Mouse (Mus musculus) heart, embryonic 16.5 days (tissue): ENCODE measurements around the gene Nek1. TPM values are rescaled to one million over a fixed set of nuclear protein-coding genes. Genes with fewer than 3 reads are reported as not detected.

ENCODE experiments used
- ATAC-seq: fragments of 200-750 bp; cut with Nextera tagmentation; replicated peaks from 2 replicates; pipeline ENCODE4 v1.8.0; 2017; ENCODE audit warnings: moderate number of reproducible peaks; ENCODE audit not compliant: insufficient read depth, low FRiP score; ENCODE audit errors: extremely low read depth
- H3K27ac ChIP-seq: fragments of 300-500 bp; sonication (generic); 2 replicates; pipeline ENCODE4 v1.5.1; 2014; ENCODE audit warnings: mild to moderate bottlenecking, low read length, control low read depth, moderate library complexity
- H3K27me3 ChIP-seq: fragments of 300-500 bp; sonication (generic); 2 replicates; pipeline ENCODE4 v1.6.1; 2014; ENCODE audit warnings: low read length, mixed read lengths; ENCODE audit not compliant: control insufficient read depth, insufficient read depth
- H3K36me3 ChIP-seq: fragments of 300-500 bp; sonication (generic); 2 replicates; pipeline ENCODE4 v1.6.1; 2014; ENCODE audit not compliant: control insufficient read depth, insufficient read depth
- H3K4me1 ChIP-seq: fragments of 300-500 bp; sonication (generic); 2 replicates; pipeline ENCODE4 v1.6.1; 2014; ENCODE audit warnings: low read length, mixed read lengths; ENCODE audit not compliant: control insufficient read depth, insufficient read depth
- H3K4me2 ChIP-seq: fragments of 300-500 bp; sonication (generic); 2 replicates; pipeline ENCODE4 v1.6.1; 2014; ENCODE audit warnings: low read depth, mild to moderate bottlenecking, control low read depth, low read length
- H3K4me3 ChIP-seq: fragments of 300-500 bp; sonication (generic); 2 replicates; pipeline ENCODE4 v1.5.1; 2014; ENCODE audit warnings: mild to moderate bottlenecking, control low read depth, low read length
- H3K9ac ChIP-seq: fragments of 300-500 bp; sonication (generic); 2 replicates; pipeline ENCODE4 v1.6.1; 2014; ENCODE audit warnings: low read length, control low read depth
- H3K9me3 ChIP-seq: fragments of 300-500 bp; sonication (generic); replicated peaks from 2 replicates; pipeline ENCODE4 v1.6.1; 2016; ENCODE audit warnings: low read length; ENCODE audit not compliant: control insufficient read depth
- WGBS: fragments of 180-500 bp; shearing (Covaris S2); extraction: QIAGEN DNeasy Blood & Tissue Kit; methylation state at CpG from one replicate; pipeline ENCODE4 v1.1.7; 2014; 5-methylcytosine and 5-hydroxymethylcytosine counted together
- polyA plus RNA-seq: library from polyadenylated mRNA; unstranded; fragments of >200 nt; fragmentation: Nextera tagmentation; extraction: Ambion mirVana; gene quantifications from 2 replicates; pipeline ENCODE4 v1.2.1, GENCODE M21; 2015

Nek1 gene
- polyA plus RNA-seq, 1 experiment from 2014 or later = 11.3 TPM

- H3K4me2 ChIP-seq = no peak overlapping the region
- no peaks in the 10 kb centered on the region for H3K9me3 ChIP-seq
- no peaks in the 10 kb centered on the region for H3K27me3 ChIP-seq
- H3K4me3 ChIP-seq = no peak overlapping the region
- no peaks in the 10 kb centered on the region for H3K36me3 ChIP-seq
- whole genome bisulfite sequencing = 55% methylated on average over 2 of the region's 2 CpGs
- no peak overlapping the region for H3K9ac ChIP-seq
- no peak for ATAC-seq
- no peak overlapping the region for H3K27ac ChIP-seq
- peaks cover 22% of the 10 kb centered on the region for H3K4me1 ChIP-seq
These were observed 29.1 kb upstream of the Nek1 start for GRCm38 (mm10) chr8:60963931-60964330.

GRCm38 (mm10) chr8:60964518-60964917 is 28.5 kb upstream of the Nek1 start:
- H3K27me3 ChIP-seq = no peaks in the 10 kb centered on the region
- ATAC-seq = no peak
- H3K27ac ChIP-seq = no peak overlapping the region
- H3K4me3 ChIP-seq = no peak overlapping the region
- peaks cover 25% of the 10 kb centered on the region for H3K4me1 ChIP-seq
- H3K9ac ChIP-seq = no peak overlapping the region
- H3K4me2 ChIP-seq = no peak overlapping the region
- 81% methylated on average over 4 of the region's 4 CpGs for WGBS
- no peaks in the 10 kb centered on the region for H3K36me3 ChIP-seq
- no peaks in the 10 kb centered on the region for H3K9me3 ChIP-seq

- 0 out of 2 replicates have a peak, but pooled peaks have one; percentile 52 for ATAC-seq
- Histone ChIP-seq H3K36me3 (no peaks in the 10 kb centered on the region), H3K4me2 (no peak overlapping the region), H3K9ac (no peak overlapping the region), H3K4me1 (peaks cover 25% of the 10 kb centered on the region), H3K27ac (0 out of 2 replicates have a peak overlapping the region, but pooled peaks have one; percentile 6), H3K27me3 (no peaks in the 10 kb centered on the region), H3K9me3 (no peaks in the 10 kb centered on the region), H3K4me3 (no peak overlapping the region)
- WGBS = 26% methylated on average over 6 of the region's 6 CpGs
These were observed 27.7 kb upstream of the Nek1 start for GRCm38 (mm10) chr8:60965306-60965705.

- WGBS = 48% methylated on average over 3 of the region's 3 CpGs
- ATAC-seq = no peak
These were observed 27.3 kb upstream of the Nek1 start for GRCm38 (mm10) chr8:60965741-60966140.

GRCm38 (mm10) chr8:60969091-60969490 is 23.9 kb upstream of the Nek1 start:
- Histone ChIP-seq H3K4me2 (no peak overlapping the region), H3K36me3 (no peaks in the 10 kb centered on the region), H3K27me3 (no peaks in the 10 kb centered on the region), H3K4me1 (peaks cover 26% of the 10 kb centered on the region), H3K27ac (no peak overlapping the region), H3K9ac (no peak overlapping the region), H3K4me3 (no peak overlapping the region), H3K9me3 (no peaks in the 10 kb centered on the region)
- ATAC-seq = no peak; the same call in 1 of the 2 replicates
- 43% methylated on average over 2 of the region's 2 CpGs for WGBS

More at GRCm38 (mm10) chr8:60965741-60966140, 27.3 kb upstream of the Nek1 start:
- Histone ChIP-seq H3K4me3 (no peak overlapping the region), H3K9ac (no peak overlapping the region), H3K4me1 (peaks cover 25% of the 10 kb centered on the region), H3K9me3 (no peaks in the 10 kb centered on the region), H3K36me3 (no peaks in the 10 kb centered on the region), H3K4me2 (no peak overlapping the region), H3K27ac (no peak overlapping the region), H3K27me3 (no peaks in the 10 kb centered on the region)

- H3K36me3 ChIP-seq = no peaks in the 10 kb centered on the region
- 41% methylated on average over 4 of the region's 4 CpGs for WGBS
- peaks cover 19% of the 10 kb centered on the region for H3K4me1 ChIP-seq
- H3K4me3 ChIP-seq = no peak overlapping the region
- H3K27me3 ChIP-seq = no peaks in the 10 kb centered on the region
- no peak overlapping the region for H3K27ac ChIP-seq
- ATAC-seq = no peak
- no peaks in the 10 kb centered on the region for H3K9me3 ChIP-seq
- H3K9ac ChIP-seq = no peak overlapping the region
- no peak overlapping the region for H3K4me2 ChIP-seq
These were observed 21.2 kb upstream of the Nek1 start for GRCm38 (mm10) chr8:60971808-60972207.

- Histone ChIP-seq H3K4me2 (no peak overlapping the region), H3K9me3 (no peaks in the 10 kb centered on the region), H3K36me3 (no peaks in the 10 kb centered on the region), H3K4me3 (no peak overlapping the region), H3K27ac (no peak overlapping the region), H3K4me1 (peaks cover 19% of the 10 kb centered on the region), H3K27me3 (no peaks in the 10 kb centered on the region), H3K9ac (no peak overlapping the region)
- WGBS = 45% methylated on average over 2 of the region's 2 CpGs
- no peak for ATAC-seq
These were observed 19.5 kb upstream of the Nek1 start for GRCm38 (mm10) chr8:60973448-60973847.

- no peaks in the 10 kb centered on the region for H3K36me3 ChIP-seq
- no peaks in the 10 kb centered on the region for H3K9me3 ChIP-seq
- no peak overlapping the region for H3K9ac ChIP-seq
- H3K27ac ChIP-seq = no peak overlapping the region
- no peak overlapping the region for H3K4me3 ChIP-seq
- H3K4me2 ChIP-seq = no peak overlapping the region
- H3K27me3 ChIP-seq = no peaks in the 10 kb centered on the region
- peaks cover 15% of the 10 kb centered on the region for H3K4me1 ChIP-seq
- no peak for ATAC-seq
- WGBS = 70% methylated on average over 2 of the region's 2 CpGs
These were observed 18.2 kb upstream of the Nek1 start for GRCm38 (mm10) chr8:60974837-60975236.

GRCm38 (mm10) chr8:60976818-60977217 is 16.2 kb upstream of the Nek1 start:
- whole genome bisulfite sequencing = 82% methylated on average over 9 of the region's 9 CpGs
- Histone ChIP-seq H3K4me2 (no peak overlapping the region), H3K9ac (no peak overlapping the region), H3K27me3 (no peaks in the 10 kb centered on the region), H3K36me3 (no peaks in the 10 kb centered on the region), H3K4me1 (peaks cover 20% of the 10 kb centered on the region), H3K27ac (no peak overlapping the region), H3K4me3 (no peak overlapping the region), H3K9me3 (no peaks in the 10 kb centered on the region)
- no peak for ATAC-seq
